Mouse (Mus musculus): ENCODE data around the gene Mdh2.

DNA sequence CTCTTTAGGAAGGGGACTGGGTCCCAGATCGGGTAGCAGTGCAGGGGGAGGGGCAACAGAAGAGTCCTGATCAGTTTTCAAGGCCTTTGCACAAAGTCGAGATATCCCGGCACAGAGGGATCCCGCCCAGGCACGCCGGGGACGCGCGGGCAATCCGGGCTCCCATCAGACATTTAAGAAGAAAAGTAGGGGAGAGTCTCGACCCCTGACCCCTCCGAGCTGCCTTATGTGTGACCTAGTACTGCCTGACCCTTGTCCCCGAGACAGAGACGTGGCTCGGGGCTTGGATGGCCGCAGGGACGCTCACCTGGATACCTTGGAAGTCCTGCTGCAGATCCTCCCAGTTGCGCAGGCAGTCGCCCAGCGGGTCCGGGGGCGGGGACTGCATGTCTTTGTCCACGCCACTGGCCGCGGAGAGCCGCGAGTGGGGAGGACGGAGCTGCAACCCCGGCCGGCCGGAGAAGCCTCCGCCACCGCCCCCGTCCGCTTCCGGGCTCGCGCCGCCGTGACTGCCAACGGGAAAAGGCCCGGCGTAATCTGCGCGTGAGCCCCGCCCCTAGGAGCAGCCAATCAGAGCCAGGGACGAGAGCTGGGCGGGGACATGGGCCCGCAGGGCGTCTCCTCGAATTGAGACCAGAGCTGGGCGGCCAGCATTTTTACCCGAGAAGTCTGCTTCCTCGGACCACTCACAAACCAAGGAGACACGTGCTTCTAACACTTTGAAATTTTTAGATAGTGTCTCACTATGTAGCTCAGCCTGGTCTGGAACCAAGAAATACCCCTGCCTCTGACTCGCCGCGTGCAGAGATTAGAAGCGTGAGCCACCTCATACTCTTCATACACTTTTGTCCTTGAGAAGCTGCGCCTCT lies 34.3 kb upstream of the Mdh2 start, which contains the start of gene Tmem120a:
- TF ChIP-seq CTCF (IDR thresholded peaks at IDR 0.05; ENCODE audit: low read depth): peak; percentile 2; the same call in 1 of the 2 replicates
- no peak for TF ChIP-seq EP300 (optimal IDR thresholded peaks at IDR 0.05)

All from stomach, postnatal 0 days (tissue).